Mouse (Mus musculus) R1 (cell line): ENCODE data around the gene Brms1.
A peak's percentile ranks its signal among the peaks of the same experiment; 100 is the strongest.

Source experiments
- DNase-seq: peaks from one replicate; pipeline ENCODE4 v3.0.0-alpha.2; 2018; ENCODE audit warnings: low read depth, low spot score

Gene Brms1

GRCm38 (mm10) chr19:5038709-5039156 is 2.4 kb upstream of the Brms1 start, which contains the start of the genes B4gat1 and AC124502.3:
Gene B4gat1, plus strand, starts transcription at chr19:5038826.
Gene AC124502.3, plus strand, starts transcription at chr19:5038891.
- DNase-seq = peak; percentile 86

DNA sequence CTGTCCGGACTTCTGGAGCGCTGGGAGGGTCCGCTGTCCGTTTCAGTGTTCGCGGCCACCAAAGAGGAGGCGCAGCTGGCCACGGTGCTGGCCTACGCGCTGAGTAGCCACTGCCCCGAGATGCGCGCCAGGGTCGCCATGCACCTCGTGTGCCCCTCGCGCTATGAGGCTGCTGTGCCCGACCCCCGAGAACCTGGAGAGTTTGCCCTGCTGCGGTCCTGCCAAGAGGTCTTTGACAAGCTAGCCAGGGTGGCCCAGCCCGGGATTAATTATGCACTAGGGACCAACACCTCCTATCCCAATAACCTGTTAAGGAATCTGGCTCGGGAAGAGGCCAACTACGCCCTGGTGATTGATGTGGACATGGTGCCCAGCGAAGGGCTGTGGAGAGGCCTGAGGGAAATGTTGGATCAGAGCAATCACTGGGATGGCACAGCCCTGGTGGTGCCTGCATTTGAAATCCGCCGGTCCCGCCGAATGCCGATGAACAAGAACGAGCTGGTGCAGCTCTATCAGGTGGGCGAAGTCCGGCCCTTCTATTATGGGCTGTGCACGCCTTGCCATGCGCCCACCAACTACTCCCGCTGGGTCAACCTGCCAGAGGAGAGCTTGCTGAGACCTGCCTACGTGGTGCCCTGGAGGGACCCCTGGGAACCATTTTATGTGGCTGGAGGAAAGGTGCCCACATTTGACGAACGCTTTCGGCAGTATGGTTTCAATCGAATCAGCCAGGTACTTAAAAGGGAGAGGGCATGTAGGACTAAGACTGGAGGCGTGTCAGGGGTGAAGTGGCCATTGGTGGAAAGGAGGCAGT is 1.6 kb upstream of the Brms1 start:
- no peak for DNase-seq

- no peak for DNase-seq
Measured at GRCm38 (mm10) chr19:5041588-5041987, 434 bp downstream of the Brms1 start.

DNA sequence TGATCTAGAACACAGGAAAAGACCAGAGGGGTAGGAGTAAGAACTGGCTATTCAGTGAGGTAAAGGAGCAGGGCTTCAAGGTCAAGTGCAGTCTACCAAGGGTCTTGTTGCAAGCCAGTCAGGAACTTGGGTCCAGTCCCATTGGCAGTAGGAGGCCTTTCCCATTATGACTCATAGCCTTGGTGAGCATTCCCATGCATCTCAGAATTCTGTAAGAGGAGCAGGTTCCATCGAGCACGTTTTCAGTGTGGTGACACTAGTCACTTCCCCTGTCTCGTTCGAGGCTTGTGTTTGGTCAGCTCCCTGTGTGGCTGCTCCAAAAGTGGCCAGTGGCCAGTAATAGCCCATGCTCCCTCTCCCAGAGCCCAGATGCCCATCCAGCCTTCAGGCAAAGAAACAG is 4.4 kb downstream of the Brms1 start:
- DNase-seq = no peak

DNA sequence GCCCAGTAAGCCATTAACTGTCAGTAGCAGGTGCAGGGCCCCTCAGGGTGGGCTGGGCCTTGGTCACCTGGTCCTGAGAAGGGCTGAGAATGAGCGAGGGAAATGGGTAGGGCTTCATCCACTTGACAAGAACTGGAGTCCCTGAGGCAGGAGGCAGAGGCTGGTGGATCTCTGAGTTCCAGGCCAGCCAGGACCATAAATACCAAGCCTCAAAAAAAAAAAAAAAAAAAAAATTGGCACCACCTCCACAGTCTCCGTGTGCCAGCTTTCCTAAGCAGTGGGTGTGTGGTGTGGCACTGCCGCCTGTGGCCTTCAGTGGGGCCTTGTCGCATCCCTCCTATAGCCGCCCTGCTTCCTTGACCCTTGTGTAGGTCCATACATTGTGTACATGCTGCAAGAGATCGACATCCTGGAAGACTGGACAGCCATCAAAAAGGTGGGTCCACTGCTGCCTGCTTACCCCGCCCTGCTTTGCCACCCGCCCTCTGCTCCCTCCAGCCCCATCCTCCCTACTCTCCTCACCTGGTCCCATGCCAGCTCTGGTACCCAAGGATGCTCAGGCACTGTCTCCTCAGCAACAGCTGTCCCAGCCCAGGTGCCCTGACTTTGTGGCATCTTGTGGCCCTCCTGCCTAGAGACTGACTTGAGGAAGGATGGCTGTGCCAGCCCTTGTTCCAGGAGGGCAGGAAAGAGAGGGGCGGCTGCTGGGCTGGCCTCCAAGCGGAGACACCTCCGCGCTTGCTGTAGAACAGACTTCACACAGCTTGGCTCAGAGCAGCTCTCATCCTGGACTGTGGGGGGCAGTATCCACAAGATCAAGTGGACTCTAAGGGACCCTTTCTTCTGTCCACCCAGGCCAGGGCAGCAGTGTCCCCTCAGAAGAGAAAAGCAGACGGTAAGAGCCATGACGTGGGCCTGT is 7.2 kb downstream of the Brms1 start:
- no peak for DNase-seq

GRCm38 (mm10) chr19:5049325-5049724 is 8.2 kb downstream of the Brms1 start:
- DNase-seq = no peak

DNA sequence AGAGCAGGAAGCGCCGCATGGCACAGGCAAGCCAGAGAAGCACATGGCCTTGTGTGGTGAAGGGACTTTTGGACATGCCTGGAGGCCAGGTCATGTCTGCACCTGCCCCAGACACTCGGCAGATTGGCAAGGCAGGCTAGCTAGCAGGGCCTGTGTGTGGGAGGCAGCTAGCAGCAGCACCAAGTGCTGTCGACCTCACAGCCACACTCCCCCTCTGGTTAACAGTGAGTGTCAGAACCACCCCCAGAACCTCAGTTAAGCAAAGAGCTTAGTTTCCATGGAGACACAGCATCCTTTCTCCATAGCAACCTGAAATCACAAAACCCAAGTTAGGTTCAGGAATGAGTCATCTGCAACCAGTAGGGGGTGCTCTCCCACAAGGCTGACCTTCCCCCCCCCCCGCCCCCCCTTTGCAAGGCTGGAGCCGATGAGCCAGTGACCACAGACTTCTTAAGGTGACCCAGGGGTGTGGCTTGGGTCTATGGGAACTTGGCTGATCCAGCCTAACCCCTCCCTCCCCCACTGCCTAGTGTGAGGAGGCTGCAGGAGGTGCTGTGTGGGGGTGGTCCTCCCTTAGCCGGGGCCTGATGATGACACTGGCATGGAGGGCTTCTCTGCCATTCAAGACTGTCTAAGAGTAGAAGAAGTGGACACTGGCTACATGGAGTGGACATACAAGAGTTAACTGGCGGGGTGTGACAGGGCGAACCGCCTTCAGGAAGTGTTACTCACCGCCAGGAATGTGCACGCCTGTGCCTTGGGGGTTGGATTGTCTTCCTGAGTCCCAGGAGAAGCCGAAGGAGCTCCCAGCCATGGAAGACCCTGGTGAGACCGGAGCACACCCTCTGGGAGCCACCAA is 9.1 kb downstream of the Brms1 start, which contains the start of gene Rin1:
Gene Rin1, plus strand, starts transcription at position 435 of the 859 bp plus-strand sequence.
- DNase-seq = peak; percentile 95

DNA sequence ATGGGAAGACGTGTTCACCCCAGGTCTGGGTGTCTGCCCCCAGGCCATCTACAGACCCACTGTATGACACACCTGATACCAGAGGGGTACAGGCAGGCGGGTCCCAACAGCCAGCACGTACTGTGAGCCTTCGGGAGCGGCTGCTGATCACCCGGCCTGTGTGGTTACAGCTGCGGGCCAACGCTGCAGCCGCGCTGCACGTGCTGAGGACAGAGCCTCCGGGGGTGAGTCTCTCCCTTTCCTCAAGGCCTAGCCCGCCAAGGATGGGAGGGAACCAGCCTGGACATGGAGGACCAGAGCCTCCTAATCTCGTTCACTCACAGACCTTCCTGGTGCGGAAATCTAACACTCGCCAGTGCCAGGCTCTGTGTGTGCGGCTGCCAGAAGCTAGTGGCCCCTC is 9.9 kb downstream of the Brms1 start:
- DNase-seq = no peak

GRCm38 (mm10) chr19:5051515-5051914 is 10.4 kb downstream of the Brms1 start:
- DNase-seq = no peak

GRCm38 (mm10) chr19:5052166-5052822 is 11.1 kb downstream of the Brms1 start:
- DNase-seq = no peak

DNA sequence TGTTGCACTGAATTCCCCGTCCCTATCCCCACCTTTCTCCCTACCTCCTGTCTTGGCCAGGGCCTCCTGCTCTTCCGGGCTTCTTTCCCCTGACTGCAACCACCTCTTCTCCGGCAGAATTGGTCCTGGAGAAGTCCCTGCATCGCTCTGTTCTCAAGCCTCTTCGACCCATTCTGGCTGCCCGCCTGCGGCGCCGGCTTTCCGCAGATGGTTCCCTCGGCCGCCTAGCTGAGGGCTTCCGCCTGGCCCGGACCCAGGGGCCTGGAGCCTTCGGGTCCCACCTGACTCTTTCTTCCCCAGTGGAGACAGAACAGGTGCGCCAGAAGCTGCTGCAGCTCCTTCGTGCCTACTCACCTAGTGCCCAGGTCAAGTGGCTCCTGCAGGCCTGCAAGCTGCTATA is 11.7 kb downstream of the Brms1 start:
- DNase-seq = no peak

DNA sequence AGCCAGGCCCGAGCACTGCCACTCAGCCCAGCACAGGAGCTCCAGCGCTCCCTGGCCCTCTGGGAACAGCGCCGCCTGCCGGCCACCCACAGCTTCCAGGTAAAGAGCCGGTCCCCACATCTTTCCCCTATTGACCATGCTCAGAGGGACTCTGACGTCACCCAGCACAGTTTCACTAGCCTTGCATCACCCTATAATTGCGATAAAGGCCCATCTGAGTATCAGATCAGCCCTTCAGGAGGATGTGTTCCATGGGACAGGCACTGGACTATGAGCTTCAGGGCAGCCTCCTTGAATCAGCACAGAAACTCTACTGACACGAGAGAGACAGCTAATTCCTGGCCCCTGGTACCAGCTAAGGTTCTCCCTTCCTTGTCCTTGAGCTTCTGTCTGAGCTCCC is 12.8 kb downstream of the Brms1 start:
- DNase-seq = peak; percentile 82

DNA sequence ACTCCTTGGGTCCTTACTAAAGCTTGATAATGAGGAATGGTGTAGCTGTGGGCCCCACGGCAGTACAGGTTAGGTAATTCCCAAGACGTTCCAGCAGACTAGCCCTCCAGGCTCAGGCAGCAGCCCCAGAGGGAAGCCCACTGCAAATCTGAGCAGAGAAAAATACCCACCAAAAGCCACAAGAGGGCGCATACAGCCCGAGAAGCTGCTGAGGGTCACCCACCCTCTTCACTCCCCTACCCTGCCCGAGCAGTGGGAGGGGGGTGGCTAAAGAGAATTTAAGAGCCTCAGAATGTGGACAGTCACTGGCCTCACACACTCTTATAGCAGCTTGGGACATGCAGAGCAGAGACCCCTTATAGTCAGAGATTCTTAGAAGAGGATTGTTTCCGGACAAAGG is 15.1 kb downstream of the Brms1 start:
- DNase-seq = peak; percentile 72

DNA sequence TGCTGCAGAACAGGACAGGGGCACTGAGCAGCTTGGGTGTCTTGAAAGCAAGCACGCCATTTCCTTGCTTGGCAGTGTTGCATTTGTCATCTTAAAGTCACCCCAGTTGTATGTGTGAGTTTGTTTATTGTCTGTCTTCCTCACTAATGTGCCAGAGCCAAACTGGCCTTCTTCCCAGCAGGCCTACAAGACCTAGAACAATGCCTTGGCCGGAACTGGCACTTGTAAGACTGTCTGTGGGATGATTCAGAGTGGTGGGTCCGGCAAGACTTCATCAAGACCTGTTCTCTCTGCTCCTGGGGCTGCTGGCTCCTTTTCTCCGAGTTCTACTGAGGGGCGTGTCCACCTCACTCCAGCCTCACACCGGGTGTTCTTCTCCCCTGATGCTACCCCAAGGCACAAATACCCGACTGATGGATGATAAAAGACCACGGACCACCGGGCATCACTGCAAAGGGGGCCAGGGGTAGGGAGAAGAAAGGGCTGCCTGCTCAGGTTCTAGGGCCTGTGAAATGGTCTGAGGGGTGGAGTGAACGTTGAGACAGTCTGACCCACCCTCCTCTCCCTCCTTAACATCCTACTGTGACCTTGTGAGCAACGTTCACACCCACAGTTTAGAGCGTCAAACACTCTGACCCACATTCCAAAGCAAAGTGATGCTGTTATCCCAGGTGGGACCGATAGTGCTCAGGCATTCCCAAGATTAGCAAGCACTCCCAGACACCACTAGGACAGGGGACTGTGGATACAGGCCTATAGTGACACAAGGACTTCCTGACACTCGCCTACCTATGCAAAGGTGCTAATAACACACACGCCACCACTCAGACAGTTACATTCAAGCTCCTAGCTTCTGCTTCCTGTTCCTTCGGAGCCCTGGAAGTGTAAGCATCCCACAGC is 17.0 kb downstream of the Brms1 start:
- DNase-seq = peak; percentile 91

GRCm38 (mm10) chr19:5058801-5059771 is 17.9 kb downstream of the Brms1 start:
- peak; percentile 80 for DNase-seq

GRCm38 (mm10) chr19:5060365-5061330 is 19.5 kb downstream of the Brms1 start:
- peak; percentile 50 for DNase-seq

- no peak for DNase-seq
Measured at GRCm38 (mm10) chr19:5062041-5062440, 20.9 kb downstream of the Brms1 start.
